Mouse (Mus musculus): ENCODE data around the gene Ccl27a.
A peak's percentile ranks its signal among the peaks of the same experiment; 100 is the strongest.
"Not testable (repeated sequence)": the region's sequence is repeated elsewhere in the genome, so short reads cannot be mapped to it uniquely, and the experiment has no call there.

The Ccl27a gene

GRCm38 (mm10) chr4:41774002-41774401 lies at the start of gene Ccl27a:
TSS of gene Ccl27a (minus strand) at chr4:41774247.
- DNase-seq (ENCODE audit: low spot score in 2 of 2) = peak; percentile 73 to 75

GRCm38 (mm10) chr4:41783197-41783596 lies 9.2 kb upstream of the Ccl27a start:
- not testable (repeated sequence) for DNase-seq (ENCODE audit: low spot score in 2 of 2)

- DNase-seq (ENCODE audit: low spot score in 2 of 2) = not testable (repeated sequence)
Observed at GRCm38 (mm10) chr4:41782711-41783110, 8.7 kb upstream of the Ccl27a start.

GRCm38 (mm10) chr4:41781748-41782485 lies 7.9 kb upstream of the Ccl27a start:
- DNase-seq (ENCODE audit: low spot score in 2 of 2) = not testable (repeated sequence)

GRCm38 (mm10) chr4:41781271-41781670 lies 7.2 kb upstream of the Ccl27a start:
- not testable (repeated sequence) for DNase-seq (ENCODE audit: low spot score in 2 of 2)

GRCm38 (mm10) chr4:41775840-41776239 lies 1.8 kb upstream of the Ccl27a start:
- not testable (repeated sequence) for DNase-seq (ENCODE audit: low spot score in 2 of 2)

- not testable (repeated sequence) for DNase-seq (ENCODE audit: low spot score in 2 of 2)
Observed at GRCm38 (mm10) chr4:41774506-41774905, 459 bp upstream of the Ccl27a start.

- not testable (repeated sequence) for DNase-seq (ENCODE audit: low spot score in 2 of 2)
Observed at GRCm38 (mm10) chr4:41773502-41773901, 545 bp downstream of the Ccl27a start.

GRCm38 (mm10) chr4:41772946-41773345 lies 1.1 kb downstream of the Ccl27a start:
- not testable (repeated sequence) for DNase-seq (ENCODE audit: low spot score in 2 of 2)

- not testable (repeated sequence) for DNase-seq (ENCODE audit: low spot score in 2 of 2)
Observed at GRCm38 (mm10) chr4:41767301-41767700, 6.7 kb downstream of the Ccl27a start.

GRCm38 (mm10) chr4:41763176-41763575 lies 10.9 kb downstream of the Ccl27a start:
- DNase-seq (ENCODE audit: low spot score in 2 of 2) = not testable (repeated sequence)

GRCm38 (mm10) chr4:41762688-41763114 lies 11.3 kb downstream of the Ccl27a start:
- DNase-seq (ENCODE audit: low spot score in 2 of 2) = peak in 1 of 2 experiments; percentile 48

GRCm38 (mm10) chr4:41762099-41762687 lies 11.9 kb downstream of the Ccl27a start:
- DNase-seq (ENCODE audit: low spot score in 2 of 2) = no peak

GRCm38 (mm10) chr4:41761680-41762079 lies 12.4 kb downstream of the Ccl27a start:
- no peak for DNase-seq (ENCODE audit: low spot score in 2 of 2)

GRCm38 (mm10) chr4:41760911-41761310 lies 13.1 kb downstream of the Ccl27a start:
- no peak for DNase-seq (ENCODE audit: low spot score in 2 of 2)

- peak; percentile 69 to 74 for DNase-seq (ENCODE audit: low spot score in 2 of 2)
Observed at GRCm38 (mm10) chr4:41760288-41760721, 13.7 kb downstream of the Ccl27a start.

GRCm38 (mm10) chr4:41759656-41760287 lies 14.3 kb downstream of the Ccl27a start:
- no peak for DNase-seq (ENCODE audit: low spot score in 2 of 2)

GRCm38 (mm10) chr4:41759206-41759605 lies 14.8 kb downstream of the Ccl27a start:
- peak in 1 of 2 experiments; percentile 37 for DNase-seq (ENCODE audit: low spot score in 2 of 2)

- no peak for DNase-seq (ENCODE audit: low spot score in 2 of 2)
Observed at GRCm38 (mm10) chr4:41758701-41759100, 15.3 kb downstream of the Ccl27a start.

- no peak for DNase-seq (ENCODE audit: low spot score in 2 of 2)
Observed at GRCm38 (mm10) chr4:41758021-41758420, 16.0 kb downstream of the Ccl27a start.

- DNase-seq (ENCODE audit: low spot score in 2 of 2) = no peak
Observed at GRCm38 (mm10) chr4:41757321-41757720, 16.7 kb downstream of the Ccl27a start.

- no peak for DNase-seq (ENCODE audit: low spot score in 2 of 2)
Observed at GRCm38 (mm10) chr4:41756440-41756839, 17.6 kb downstream of the Ccl27a start.
